Mouse (Mus musculus): ENCODE data around the gene Obox1.
"Not testable (repeated sequence)": the region's sequence is repeated elsewhere in the genome, so short reads cannot be mapped to it uniquely, and the experiment has no call there.

The Obox1 gene

DNA sequence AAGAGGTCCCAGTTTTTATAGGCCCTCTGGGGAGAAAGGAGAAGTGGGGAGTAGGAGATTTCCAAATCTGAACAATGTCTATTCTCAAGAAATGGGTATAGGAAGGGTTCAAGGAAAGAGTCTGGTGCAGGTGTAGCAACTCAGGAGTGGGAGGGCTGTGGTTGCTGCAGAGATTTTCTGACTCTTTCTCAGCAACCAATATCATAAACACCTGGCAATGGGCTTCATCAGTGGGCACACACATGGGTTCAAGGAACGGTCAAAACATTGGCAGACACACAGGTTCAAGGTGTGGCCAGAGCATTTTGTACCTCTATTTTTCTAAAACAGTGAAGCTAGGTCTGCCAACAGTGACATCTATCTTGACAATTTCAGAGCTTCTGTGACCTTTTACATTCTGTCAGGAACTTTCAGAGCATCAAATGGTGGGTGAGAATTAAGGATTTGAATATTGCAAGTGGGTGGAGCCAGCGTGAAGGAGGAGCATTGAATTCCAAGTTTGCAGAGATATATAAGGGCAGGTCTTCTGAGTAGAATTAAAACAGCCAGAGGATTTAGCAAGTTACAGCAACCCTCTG, at the start of gene Obox1, which contains the start of gene Obox2:
Obox1 (plus strand) TSS at position 528 of the 578 bp plus-strand sequence.
Obox2 (plus strand) TSS at position 301 of the 578 bp plus-strand sequence.
- DNase-seq (ENCODE audit: low spot score in 2 of 2) = not testable (repeated sequence)

GRCm38 (mm10) chr7:15399147-15399874, 10.6 kb downstream of the Obox1 start:
- DNase-seq (ENCODE audit: low spot score in 2 of 2) = not testable (repeated sequence)

DNA sequence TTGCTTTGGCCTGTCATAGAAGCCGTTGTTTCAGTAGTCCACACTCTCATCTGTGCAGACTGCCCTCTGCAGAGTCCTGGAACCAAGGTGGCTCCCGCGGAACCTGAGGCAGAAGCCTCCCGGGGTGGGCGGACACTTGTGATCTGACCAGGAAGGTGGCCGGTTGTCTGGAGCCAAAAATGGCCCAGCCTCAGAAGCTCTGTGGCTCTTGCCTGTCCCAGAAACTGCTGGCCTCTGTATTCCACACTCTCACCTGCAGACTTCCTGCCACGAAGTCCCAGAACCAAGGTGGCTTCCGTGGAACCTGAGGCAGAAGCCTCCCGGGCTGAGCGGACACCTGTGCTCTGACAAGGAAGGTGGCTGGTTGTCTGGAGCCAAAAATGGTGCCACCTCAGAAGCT, 18.1 kb downstream of the Obox1 start:
- DNase-seq (ENCODE audit: low spot score in 2 of 2) = not testable (repeated sequence)

GRCm38 (mm10) chr7:15418046-15418445, 29.3 kb downstream of the Obox1 start:
- DNase-seq (ENCODE audit: low spot score in 2 of 2) = not testable (repeated sequence)

- not testable (repeated sequence) for DNase-seq (ENCODE audit: low spot score in 2 of 2)
These were observed 36.8 kb downstream of the Obox1 start for GRCm38 (mm10) chr7:15425537-15425936.

DNA sequence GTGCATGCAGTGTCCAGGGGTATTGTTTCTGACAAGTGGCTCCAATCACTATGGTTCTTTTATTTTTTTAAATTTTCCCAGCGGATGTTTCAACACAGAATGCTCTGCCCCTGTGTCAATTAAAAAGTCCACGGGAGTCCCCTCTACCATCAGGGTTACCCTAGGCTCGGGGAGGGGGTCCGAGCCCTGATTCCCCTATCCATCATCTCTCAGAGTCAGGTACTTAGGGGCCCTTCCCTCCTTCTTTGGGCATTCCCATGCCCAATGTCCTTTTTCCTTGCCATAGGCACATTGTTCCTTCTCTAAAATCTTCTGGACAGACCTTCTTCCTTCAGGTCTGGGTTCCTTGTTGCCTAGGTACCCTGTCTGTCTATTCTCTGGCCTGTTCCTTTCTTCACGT, 120.7 kb downstream of the Obox1 start:
- DNase-seq (ENCODE audit: low spot score in 2 of 2) = not testable (repeated sequence)

Measured in spleen, postnatal 10 days (tissue).